Mouse (Mus musculus): ENCODE results near the gene Tulp2.
A peak's percentile ranks its signal among the peaks of the same experiment; 100 is the strongest.
"Not testable (repeated sequence)": the region's sequence is repeated elsewhere in the genome, so short reads cannot be mapped to it uniquely, and the experiment has no call there.

Gene Tulp2

DNA sequence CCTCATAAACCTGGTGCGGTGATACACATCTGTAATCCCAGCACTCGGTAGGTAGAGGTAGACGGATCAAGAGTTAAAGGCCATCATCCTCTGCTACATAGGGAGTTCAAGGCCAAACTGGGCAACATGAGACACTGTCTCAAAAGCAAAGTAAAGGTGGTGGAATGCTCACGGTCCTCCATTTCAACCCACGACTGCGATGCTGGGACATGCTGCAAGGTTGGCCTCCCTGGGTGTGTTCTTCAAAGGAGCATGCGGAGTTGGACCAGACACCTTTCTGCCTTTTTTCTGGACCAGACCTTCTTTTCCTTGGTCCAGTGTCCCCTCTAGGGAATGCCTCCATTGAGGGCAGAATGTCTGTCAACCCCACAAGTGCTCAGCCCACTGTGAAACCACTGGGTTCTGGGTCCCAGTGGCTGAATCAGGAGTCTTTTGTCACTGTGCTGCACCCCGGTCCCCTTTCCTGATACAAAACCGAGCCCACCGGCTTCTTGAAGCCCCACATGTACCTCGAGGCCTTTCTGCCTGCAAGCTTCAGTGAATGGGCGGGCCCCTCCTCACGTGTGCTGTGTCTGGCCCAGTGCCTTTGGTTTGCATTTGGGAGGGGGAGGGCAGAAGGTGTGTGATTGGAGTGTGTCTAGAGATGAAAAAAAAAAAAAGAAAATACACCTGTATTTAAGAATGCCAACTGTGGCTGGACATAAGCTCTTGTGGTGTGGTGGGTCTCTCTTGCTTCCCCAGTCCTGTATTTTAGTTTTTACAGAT is 25.6 kb upstream of the Tulp2 start:
- no peak for TF ChIP-seq GATA4 (IDR thresholded peaks at IDR 0.05; ENCODE audit: insufficient replicate concordance, low read length)

DNA sequence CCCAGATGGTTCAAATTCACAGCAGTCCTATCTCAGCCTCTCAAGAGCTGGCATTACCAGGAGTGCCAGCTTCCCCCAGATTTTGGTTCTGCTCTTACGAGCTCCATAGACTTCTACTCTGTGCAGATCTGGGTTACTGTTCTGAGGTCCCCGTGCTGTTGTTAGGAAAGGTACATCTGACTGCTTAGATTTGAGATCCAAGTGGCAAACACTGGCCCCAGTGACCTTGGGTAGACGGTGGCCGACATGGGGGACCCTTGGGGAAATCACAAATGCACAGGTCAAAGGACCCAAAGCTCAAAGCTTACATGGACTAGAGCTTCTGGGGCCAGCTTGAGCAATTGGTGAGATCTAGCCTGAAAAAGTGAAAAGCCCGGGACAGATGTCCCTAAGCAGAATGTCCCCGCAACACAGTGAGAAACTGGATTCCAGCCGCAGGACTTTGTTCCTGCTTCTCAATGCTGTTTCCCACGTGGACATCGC is 24.9 kb upstream of the Tulp2 start:
- no peak for TF ChIP-seq GATA4 (IDR thresholded peaks at IDR 0.05; ENCODE audit: insufficient replicate concordance, low read length)

DNA sequence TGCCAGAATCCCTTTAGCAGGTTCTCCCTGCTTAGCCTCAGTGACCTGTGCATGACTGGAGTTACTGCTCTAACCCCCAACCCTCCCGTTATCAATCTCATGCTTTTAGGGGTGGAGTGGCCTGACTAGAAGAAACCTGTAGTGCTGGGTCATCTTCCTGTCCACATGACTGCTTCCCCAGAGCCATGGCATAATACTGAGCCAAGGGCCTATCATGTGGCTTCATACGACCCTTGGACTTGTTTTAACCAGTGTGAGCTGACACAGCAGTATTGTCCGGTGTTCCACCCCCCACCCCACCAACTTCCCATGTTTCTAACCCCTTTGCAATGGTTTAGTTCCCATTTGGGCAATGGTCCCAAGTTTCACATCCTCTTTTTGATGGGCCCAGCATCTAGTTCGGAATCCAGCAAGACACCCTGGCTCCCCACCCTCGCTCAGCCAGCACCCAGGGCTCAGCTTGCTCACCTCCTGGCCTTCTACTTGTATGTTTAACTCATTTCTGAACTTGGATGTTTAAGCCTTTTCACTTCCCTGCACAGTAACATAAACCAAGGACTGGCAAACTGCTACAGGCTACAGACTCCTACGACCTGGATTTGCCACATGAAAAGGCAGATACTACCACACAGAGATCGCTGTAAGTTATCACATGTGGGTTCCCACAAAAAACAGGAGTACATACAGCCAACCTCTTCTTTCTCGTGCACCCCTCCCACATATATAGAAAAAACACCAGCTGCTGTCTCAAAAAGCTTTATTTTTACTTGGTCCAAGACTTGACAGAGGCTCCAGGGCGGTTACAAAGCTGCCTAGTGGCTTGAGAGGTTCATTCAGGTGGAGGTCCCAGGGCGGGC is 24.2 kb upstream of the Tulp2 start:
- TF ChIP-seq GATA4 (IDR thresholded peaks at IDR 0.05; ENCODE audit: insufficient replicate concordance, low read length): peak; percentile 11; the same call in 1 of the 2 replicates

DNA sequence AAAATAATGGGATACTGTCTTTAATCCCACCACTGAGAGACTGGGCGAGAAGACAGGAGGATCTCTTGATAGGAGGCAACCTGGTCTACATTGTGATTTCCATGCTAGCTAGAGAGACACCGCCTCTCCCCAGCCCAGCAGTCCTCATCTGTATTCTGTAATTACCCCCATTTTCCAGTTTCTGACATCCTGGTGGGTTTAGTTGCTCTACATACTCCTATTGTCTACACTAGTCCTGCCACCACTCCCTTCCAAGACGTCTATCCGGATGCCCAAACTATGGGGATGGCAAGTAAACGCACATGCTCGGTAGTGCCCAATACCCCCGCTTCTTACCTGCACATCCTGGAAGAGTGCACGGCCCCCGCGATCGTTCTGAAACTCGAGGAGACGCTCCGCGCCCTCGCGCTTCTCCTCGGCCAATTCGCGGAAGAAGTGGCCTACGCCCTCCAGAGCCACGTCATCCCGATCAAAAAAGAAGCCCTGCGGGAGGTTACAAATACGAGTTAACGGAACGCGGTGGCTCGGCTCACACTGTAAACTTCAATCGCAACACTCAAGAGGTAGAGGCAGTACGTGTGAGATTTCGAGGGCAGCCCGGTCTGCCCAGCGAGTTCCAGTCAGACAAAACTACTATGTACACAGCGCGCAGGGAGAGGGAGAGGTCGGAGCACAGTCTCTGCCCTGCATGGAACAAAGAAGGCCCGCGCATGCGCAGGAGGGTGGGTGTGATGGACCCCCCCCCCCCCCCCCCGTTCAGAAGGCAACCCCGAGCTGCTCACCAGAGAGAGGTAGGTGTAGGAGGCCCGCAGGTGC is 22.7 kb upstream of the Tulp2 start:
- TF ChIP-seq GATA4 (IDR thresholded peaks at IDR 0.05; ENCODE audit: insufficient replicate concordance, low read length): no peak

DNA sequence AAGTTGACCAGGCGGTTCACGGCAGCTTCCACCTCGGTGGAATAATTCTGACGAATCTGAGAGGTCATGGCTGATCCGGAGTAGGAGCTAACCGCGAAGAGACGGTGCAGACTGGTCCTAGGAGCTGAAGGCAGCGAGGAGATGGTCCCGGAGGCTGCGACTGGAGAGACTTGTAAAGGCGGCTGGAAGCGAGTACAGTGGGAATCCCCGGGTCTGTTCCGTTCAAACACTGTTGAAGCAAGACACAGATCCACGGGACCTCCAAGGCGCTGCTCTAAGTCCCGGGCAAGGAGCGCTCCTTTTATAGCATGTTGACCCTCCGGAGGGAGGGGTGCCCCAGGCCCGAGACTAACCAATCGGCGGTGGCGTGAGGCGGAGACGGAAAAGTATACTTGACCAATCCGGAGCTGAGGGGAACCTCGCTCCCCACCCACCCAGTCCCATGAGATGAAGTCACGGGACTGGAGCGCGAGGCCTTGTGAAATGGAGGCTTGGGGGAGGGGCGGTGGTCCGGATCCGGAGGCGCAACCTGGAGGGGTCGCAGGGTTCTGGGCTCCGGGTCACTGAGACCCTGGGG is 22.0 kb upstream of the Tulp2 start, which contains the start of gene Ftl1:
TSS of gene Ftl1 (minus strand) at position 321 of the 577 bp plus-strand sequence.
- TF ChIP-seq GATA4 (IDR thresholded peaks at IDR 0.05; ENCODE audit: insufficient replicate concordance, low read length): not testable (repeated sequence)

DNA sequence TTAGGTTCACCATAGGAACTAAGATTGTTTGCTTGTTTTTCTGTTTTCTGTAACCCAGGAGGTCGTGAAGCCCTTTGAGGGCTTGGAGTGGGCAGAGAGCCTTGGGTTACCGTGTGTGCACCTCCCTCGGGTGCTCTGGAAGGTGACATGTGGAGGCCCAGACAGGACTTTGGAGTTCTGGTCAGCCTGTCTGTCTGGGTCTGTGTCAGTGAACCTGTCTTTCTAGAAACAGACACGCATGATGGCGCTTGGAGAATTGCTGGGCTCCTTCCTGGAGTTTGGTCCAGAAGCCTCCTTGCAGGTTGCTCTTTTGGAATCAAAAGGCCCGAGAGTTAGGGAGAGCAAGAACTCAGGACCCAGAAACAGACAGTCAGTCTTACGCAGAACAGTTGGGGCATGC is 21.3 kb upstream of the Tulp2 start:
- no peak for TF ChIP-seq GATA4 (IDR thresholded peaks at IDR 0.05; ENCODE audit: insufficient replicate concordance, low read length)

DNA sequence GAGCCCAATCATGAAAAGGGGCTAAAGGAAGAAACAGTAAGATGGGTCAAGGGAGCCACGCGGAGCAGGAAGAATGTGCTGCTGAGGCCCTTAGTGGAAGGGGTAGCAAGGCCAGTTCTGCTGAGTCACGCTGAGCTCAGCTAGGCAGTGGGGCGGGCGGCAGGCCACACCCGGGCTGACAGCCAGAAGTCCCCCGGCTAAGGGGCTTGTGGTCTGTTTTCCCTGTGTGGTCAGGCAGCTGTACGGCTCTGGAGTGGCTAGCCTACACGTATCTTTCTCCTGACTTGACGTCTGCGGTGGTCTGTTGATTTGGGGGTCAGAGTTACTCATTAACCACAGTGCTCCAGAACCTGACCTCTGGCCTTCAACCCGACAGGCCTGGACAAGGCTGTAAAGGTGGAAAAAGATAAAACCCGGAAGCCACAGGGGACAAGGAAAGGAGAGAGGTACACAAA is 20.8 kb upstream of the Tulp2 start:
- peak; percentile 63; the same call in 1 of the 2 replicates for TF ChIP-seq GATA4 (IDR thresholded peaks at IDR 0.05; ENCODE audit: insufficient replicate concordance, low read length)

DNA sequence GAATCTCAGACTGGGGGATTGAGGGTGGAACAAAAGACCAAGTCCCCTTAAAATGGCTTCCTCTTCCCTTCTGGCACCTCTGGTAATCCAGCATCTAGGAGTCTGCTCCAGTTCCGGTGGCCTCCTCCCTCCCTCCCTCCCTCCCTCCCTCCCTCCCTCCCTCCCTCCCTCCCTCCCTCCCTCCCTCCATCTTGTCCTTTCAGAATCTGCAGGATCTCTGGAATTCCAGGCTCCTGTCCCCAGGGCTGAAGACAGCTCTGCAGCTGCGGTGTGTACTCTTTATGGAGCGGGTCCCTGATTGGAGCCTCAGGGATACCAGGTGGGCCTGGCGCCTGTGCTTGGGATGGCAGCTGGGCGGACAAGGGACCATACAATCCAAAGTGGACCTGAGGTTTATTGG is 20.4 kb upstream of the Tulp2 start:
- no peak for TF ChIP-seq GATA4 (IDR thresholded peaks at IDR 0.05; ENCODE audit: insufficient replicate concordance, low read length)

DNA sequence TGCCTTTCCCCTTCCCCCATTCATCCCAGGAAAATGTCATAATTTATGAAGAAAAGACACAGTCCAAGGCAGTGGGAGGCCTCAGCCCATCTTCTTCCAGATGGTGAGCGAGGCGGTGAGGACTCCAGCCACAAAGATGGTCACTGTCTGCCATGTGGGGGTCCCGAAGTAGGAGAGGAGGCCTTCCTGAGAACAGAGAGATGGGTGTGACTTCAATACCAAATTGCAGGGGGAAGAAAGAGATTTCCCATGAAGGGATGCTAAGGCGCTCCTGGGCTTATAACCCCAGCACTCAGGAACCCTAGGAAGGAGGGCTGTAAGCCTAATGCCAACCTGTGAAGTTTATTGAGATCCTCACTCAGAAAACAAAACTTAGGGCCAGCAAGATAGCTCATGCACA is 19.9 kb upstream of the Tulp2 start:
- no peak for TF ChIP-seq GATA4 (IDR thresholded peaks at IDR 0.05; ENCODE audit: insufficient replicate concordance, low read length)

DNA sequence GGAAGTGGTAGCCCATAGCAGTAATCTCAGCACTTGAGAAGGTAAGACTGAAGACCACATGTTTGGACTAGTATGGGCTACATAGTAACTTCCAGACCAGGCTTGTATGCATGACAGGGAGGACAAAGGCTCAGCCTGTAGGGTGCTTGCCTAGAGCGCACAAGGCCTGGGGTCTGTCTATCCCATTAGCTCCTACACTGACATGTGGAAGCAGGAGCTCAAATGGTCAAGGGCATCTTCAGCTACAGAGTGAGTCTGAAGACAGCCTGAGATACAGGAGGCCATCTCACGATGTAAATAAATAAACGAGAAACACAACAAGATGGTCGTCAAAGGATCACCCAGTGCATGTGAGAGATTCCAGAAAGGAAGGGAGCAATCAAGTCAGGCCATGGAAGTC is 19.4 kb upstream of the Tulp2 start:
- no peak for TF ChIP-seq GATA4 (IDR thresholded peaks at IDR 0.05; ENCODE audit: insufficient replicate concordance, low read length)

DNA sequence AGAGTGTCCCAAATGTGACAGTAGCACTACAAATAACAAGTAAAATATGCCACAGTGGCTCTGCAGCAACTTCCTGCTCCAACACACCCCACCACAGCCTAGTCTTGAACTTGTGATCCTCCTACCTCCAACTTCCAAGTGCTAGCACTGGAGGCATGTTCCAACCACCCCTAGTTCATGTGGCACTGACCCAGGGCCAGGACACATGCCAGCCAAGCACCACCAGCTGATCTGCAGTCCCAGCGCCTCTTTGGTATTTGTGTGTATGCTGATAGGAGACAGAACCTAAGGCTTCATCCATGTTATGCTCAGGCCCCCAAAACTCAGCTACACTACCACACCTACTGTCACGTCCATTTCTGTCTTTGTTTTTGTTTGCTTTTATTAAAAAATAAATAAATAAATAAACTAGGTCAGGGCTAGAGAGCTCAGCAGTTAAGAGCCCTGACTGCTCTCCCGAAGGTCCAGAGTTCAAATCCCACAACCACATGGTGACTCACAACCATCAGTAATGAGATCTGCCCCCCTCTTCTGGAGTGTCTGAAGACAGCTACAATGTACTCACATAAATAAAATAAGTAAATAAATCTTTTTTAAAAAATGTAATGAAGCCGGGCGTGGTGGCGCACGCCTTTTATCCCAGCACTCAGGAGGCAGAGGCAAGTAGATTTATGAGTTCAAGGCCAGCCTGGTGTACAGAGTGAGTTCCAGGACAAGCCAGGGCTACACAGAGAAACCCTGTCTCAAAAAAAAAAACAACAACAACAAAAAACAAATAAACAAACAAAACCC is 17.5 kb upstream of the Tulp2 start:
- no peak for TF ChIP-seq GATA4 (IDR thresholded peaks at IDR 0.05; ENCODE audit: insufficient replicate concordance, low read length)

DNA sequence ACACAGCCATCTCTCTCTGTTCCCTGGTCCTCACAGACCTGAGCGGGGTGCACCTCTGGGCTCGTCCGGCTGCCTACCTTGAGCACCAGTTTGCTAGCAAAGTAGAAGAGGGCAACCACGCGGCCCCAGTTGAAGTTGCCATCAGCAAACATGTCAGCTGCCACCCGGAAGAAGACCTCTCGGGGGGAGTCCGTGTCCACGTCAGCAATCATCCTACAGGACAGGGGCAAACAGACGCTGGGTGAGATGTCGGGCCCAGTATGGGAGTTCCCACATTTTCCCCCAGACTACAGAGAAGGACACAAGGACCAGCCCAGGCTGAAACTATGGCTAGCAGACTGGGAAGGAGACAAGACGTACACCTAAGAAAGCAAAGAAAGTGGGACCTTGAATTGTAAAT is 16.6 kb upstream of the Tulp2 start:
- TF ChIP-seq GATA4 (IDR thresholded peaks at IDR 0.05; ENCODE audit: insufficient replicate concordance, low read length): no peak

DNA sequence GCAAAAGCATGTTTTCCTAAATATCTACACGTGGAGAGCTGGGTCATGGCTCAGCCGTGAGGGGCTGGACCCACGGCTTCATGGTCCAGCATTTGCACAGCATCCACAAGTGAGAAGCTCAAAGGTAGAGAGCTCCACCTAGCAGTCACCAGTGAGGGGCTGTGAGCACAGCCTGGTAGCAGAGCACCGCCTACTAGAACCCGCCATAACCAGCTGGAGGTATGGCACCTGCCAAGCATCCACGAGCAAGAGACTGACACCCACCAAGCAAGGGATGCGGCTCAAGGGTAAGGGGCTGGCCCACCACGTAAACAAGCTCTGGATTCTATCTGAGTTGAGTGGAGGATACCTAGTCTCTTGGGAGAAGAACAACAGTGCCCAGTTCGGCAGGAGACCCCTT is 16.1 kb upstream of the Tulp2 start:
- no peak for TF ChIP-seq GATA4 (IDR thresholded peaks at IDR 0.05; ENCODE audit: insufficient replicate concordance, low read length)

Measured in liver, adult (tissue).